ENCODE assay signal across 7 mouse cellular contexts in the genomic region with DNA sequence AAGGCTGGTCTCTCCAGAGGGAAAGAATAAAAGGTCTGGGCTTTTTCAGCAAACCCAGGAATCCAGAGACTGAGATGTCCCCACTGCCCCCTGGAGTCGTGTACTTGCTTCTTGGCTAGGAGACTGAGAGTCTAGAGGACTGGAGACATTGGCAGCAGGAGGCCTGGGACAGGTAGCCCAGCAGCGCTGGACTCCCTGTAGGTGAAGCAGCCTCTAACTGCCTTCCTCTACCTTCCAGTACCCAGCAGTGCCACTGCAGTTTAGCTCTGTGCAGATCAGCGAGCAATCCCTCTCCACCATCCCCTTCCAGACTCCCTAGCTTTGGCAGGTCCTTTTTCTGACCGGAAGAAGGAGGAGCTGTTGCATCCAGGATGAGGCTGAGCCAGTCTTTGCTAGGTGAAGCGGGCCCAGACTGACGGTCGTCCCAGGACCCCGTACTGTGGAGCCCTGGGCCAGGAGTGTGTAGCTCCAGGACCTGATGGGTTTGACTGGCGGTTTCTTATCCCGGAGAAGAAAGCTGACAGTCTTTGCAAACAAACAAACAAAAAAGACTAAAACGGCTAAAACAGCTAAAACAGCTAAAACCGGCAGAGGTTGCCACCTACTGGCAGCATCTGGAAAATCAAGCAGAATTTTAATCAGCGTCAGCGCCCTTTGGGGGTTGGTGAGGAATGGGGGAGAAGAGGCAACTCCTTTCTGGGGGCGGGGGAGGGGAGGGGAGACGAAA. TPM values are rescaled to one million over a fixed set of nuclear protein-coding genes. Genes with fewer than 3 reads are reported as not detected.
DNase-seq lines count a peak whose midpoint lies in the region; ATAC-seq and TF ChIP-seq lines count a peak whose summit lies in the region.

No protein-coding gene starts in this region.

- H3K27ac ChIP-seq in cortical plate, adult 2 months (ENCODE audit: insufficient read depth, low read length), result no peak overlapping the region

- no peaks in the 10 kb centered on the region for H3K4me1 ChIP-seq in cortical plate, adult 2 months (ENCODE audit: control insufficient read depth, insufficient read depth, low read length)

- H3K4me3 ChIP-seq in cortical plate, adult 2 months (ENCODE audit: insufficient read depth, low read length), result peak overlapping the region; percentile 8

- TF ChIP-seq CTCF in cortical plate, adult 2 months (IDR thresholded peaks at IDR 0.05; ENCODE audit: extremely low read depth, insufficient read depth, low read length), result peak; percentile 66

- intact Hi-C loops in gastrocnemius, postnatal 14 days (cut with DNase I; ENCODE audit: low total_unique reads), result loop anchor here (10.0 kb wide), 1 partner anchor 126 kb away; no protein-coding TSS in a partner anchor
- intact Hi-C loops in left cerebral cortex, postnatal 10 days (cut with DNase I), result loop anchor here (10.0 kb wide), 2 partner anchors 66 to 266 kb away; no protein-coding TSS in a partner anchor

- no peak for TF ChIP-seq POLR2A in cortical plate, adult 2 months (IDR thresholded peaks at IDR 0.05; ENCODE audit: extremely low read depth, insufficient read depth, low read length)

- peak; percentile 38 to 86 for DNase-seq in adrenal gland, adult (ENCODE audit: inconsistent age in 2 of 2, low spot score in 1 of 2)
- DNase-seq in gastrocnemius, postnatal 14 days, result peak; percentile 35
- DNase-seq in left cerebral cortex, postnatal 10 days (ENCODE audit: extremely low spot score in 1 of 2, low spot score in 2 of 2), result peak; percentile 22 to 47
- DNase-seq in right cerebral cortex, postnatal 25 days, result peak; percentile 55

- peak; percentile 58 for ATAC-seq in inflammation-experienced regulatory T-cells, adult 6 months
- peak; percentile 89 for ATAC-seq in megakaryocyte progenitor cell, adult 5-6 weeks (replicated peaks; ENCODE audit: poor library complexity)

RNA-seq across cellular contexts. Expression of a gene that starts 32.7 kb away (rescaled TPM):
- polyA plus RNA-seq in cortical plate, adult 2 months (2012; rRNA removed), result 84.0 and 90.2 TPM in 2 replicates
- 1 to 10 TPM; 4.5 to 5.3 TPM for total RNA-seq in gastrocnemius, postnatal 14 days (2021)
- polyA plus RNA-seq in inflammation-experienced regulatory T-cells, adult 6 months (2017; shearing (Covaris generic)), result 10 to 100 TPM; 10.9 to 20.3 (median 13.7) TPM
- 10 to 100 TPM; 61.4 to 69.1 TPM for total RNA-seq in left cerebral cortex, postnatal 10 days (2021)
- 18.6 and 18.9 TPM in 2 replicates for total RNA-seq in megakaryocyte progenitor cell, adult 5-6 weeks (2015)
- total RNA-seq in megakaryocyte progenitor cell, adult 5-6 weeks (2017), result 18.2 and 21.9 TPM in 2 replicates
